Mouse (Mus musculus): ENCODE data around the gene Srd5a2.

Srd5a2 gene

GRCm38 (mm10) chr17:73984508-73984907, 63.2 kb downstream of the Srd5a2 start:
- DNase-seq (ENCODE audit: low spot score): no peak

GRCm38 (mm10) chr17:73982871-73983270, 64.8 kb downstream of the Srd5a2 start:
- DNase-seq (ENCODE audit: low spot score): no peak

GRCm38 (mm10) chr17:73976066-73976465, 71.7 kb downstream of the Srd5a2 start:
- no peak for DNase-seq (ENCODE audit: low spot score)

GRCm38 (mm10) chr17:73972648-73973047, 75.1 kb downstream of the Srd5a2 start:
- DNase-seq (ENCODE audit: low spot score): no peak

- DNase-seq (ENCODE audit: low spot score): no peak
These were observed 76.4 kb downstream of the Srd5a2 start for GRCm38 (mm10) chr17:73971291-73971690.

- peak; percentile 26 for DNase-seq (ENCODE audit: low spot score)
These were observed 77.2 kb downstream of the Srd5a2 start for GRCm38 (mm10) chr17:73970361-73971027.

Data from testis, postnatal 14 days (tissue).